ENCODE assay signal across 30 mouse cellular contexts in genomic region chr3:159348053-159348452, GRCm38 (mm10).
DNase-seq lines count a peak whose midpoint lies in the region; ATAC-seq and TF ChIP-seq lines count a peak whose summit lies in the region.
"Had no signal": no experiment of that assay in that cellular context is flagged by ENCODE, and none has a peak within 500 bp of the region (broad histone marks: within the 10 kb centered on the region; RNA-seq: fewer than 3 reads in every experiment).

No protein-coding gene starts in this region.

- ATAC-seq in forebrain, embryonic 15.5 days (replicated peaks): peak; percentile 32; the same call in 1 of the 2 replicates
- ATAC-seq: activated CD4-positive, CD25-positive, alpha-beta regulatory T cell, adult 4 months; liver, embryonic 12.5 days; liver, postnatal 0 days; midbrain, embryonic 16.5 days had no signal

- no peaks in the 10 kb centered on the region for H3K36me3 ChIP-seq in forebrain, embryonic 15.5 days
- H3K36me3 ChIP-seq in forebrain, embryonic 10.5 days (replicated peaks): no peaks in the 10 kb centered on the region
- H3K36me3 ChIP-seq: embryonic facial prominence, embryonic 12.5 days; heart, embryonic 12.5 days; hindbrain, embryonic 15.5 days; limb, embryonic 13.5 days; liver, embryonic 12.5 days; stomach, embryonic 15.5 days had no signal

- no peak for TF ChIP-seq CTCF in layer of hippocampus, adult 2 months (conservative IDR thresholded peaks at IDR 0.05)

- H3K4me3 ChIP-seq in forebrain, embryonic 15.5 days: no peak overlapping the region
- H3K4me3 ChIP-seq in forebrain, embryonic 10.5 days: no peak overlapping the region
- no peak overlapping the region for H3K4me3 ChIP-seq in layer of hippocampus, adult 2 months
- H3K4me3 ChIP-seq: embryonic facial prominence, embryonic 12.5 days; heart, embryonic 12.5 days; hindbrain, embryonic 15.5 days; limb, embryonic 13.5 days; liver, embryonic 12.5 days; stomach, embryonic 15.5 days had no signal

- no peak overlapping the region for H3K9ac ChIP-seq in forebrain, embryonic 15.5 days (replicated peaks)
- H3K9ac ChIP-seq: embryonic facial prominence, embryonic 12.5 days; heart, embryonic 12.5 days; hindbrain, embryonic 15.5 days; limb, embryonic 13.5 days; liver, embryonic 12.5 days; liver, postnatal 0 days; stomach, embryonic 15.5 days had no signal

- no peak overlapping the region for H3K27ac ChIP-seq in forebrain, embryonic 15.5 days (replicated peaks)
- no peak overlapping the region for H3K27ac ChIP-seq in forebrain, embryonic 10.5 days
- H3K27ac ChIP-seq in layer of hippocampus, adult 2 months: peak overlapping the region; percentile 72
- H3K27ac ChIP-seq: embryonic facial prominence, embryonic 12.5 days; hindbrain, embryonic 15.5 days; kidney, postnatal 0 days; limb, embryonic 13.5 days; liver, embryonic 12.5 days; stomach, embryonic 15.5 days had no signal

- H3K9me3 ChIP-seq in forebrain, embryonic 15.5 days: no peaks in the 10 kb centered on the region
- peaks cover 9% of the 10 kb centered on the region; the same call in 1 of the 2 replicates for H3K9me3 ChIP-seq in forebrain, embryonic 10.5 days
- H3K9me3 ChIP-seq: embryonic facial prominence, embryonic 12.5 days; hindbrain, embryonic 15.5 days; limb, embryonic 13.5 days; stomach, embryonic 15.5 days had no signal

- no peaks in the 10 kb centered on the region for H3K27me3 ChIP-seq in forebrain, embryonic 15.5 days
- H3K27me3 ChIP-seq in forebrain, embryonic 10.5 days (ENCODE audit: poor library complexity, severe bottlenecking): no peaks in the 10 kb centered on the region
- H3K27me3 ChIP-seq: CH12.LX; embryonic facial prominence, embryonic 12.5 days; heart, embryonic 12.5 days; hindbrain, embryonic 15.5 days; limb, embryonic 13.5 days; liver, embryonic 12.5 days; stomach, embryonic 15.5 days had no signal

- no peaks in the 10 kb centered on the region for H3K4me1 ChIP-seq in forebrain, embryonic 15.5 days
- H3K4me1 ChIP-seq in forebrain, embryonic 10.5 days: no peaks in the 10 kb centered on the region
- H3K4me1 ChIP-seq: embryonic facial prominence, embryonic 12.5 days; heart, embryonic 12.5 days; hindbrain, embryonic 15.5 days; limb, embryonic 13.5 days; liver, embryonic 12.5 days; stomach, embryonic 15.5 days had no signal

- peak; percentile 3 to 7 for DNase-seq in cerebellum, postnatal 10 days
- no peak for DNase-seq in cerebellum, postnatal 25 days
- DNase-seq in forebrain, embryonic 10.5 days (ENCODE audit: extremely low spot score, low spot score): no peak
- DNase-seq in brain, adult 2 months (ENCODE audit: low read depth, low spot score): peak; percentile 26
- peak; percentile 30 to 33 for DNase-seq in layer of hippocampus, adult 2 months (ENCODE audit: low spot score in 2 of 2)
- DNase-seq in urinary bladder, adult 2 months (ENCODE audit: low spot score): no peak
- no peak for DNase-seq in adrenal gland, adult 2 months
- DNase-seq: adrenal gland, adult 8-10 months; cerebellum, adult 11 months; cerebellum, adult 9-10 months; gastrocnemius, postnatal 36 days; heart, adult 18-20 months; kidney, adult 18-20 months; kidney, postnatal 4 days; liver, postnatal 0 days; lung, postnatal 36 days; right cerebral cortex, postnatal 25 days; thymus, postnatal 14 days had no signal

- H3K4me2 ChIP-seq in forebrain, embryonic 15.5 days (replicated peaks): no peak overlapping the region
- H3K4me2 ChIP-seq: embryonic facial prominence, embryonic 12.5 days; heart, embryonic 12.5 days; hindbrain, embryonic 15.5 days; limb, embryonic 13.5 days; liver, embryonic 12.5 days; midbrain, embryonic 11.5 days; stomach, embryonic 15.5 days had no signal

- WGBS in forebrain, embryonic 15.5 days: 59% methylated on average over 2 of the region's 2 CpGs
- 75% methylated on average over 2 of the region's 2 CpGs for WGBS in forebrain, embryonic 10.5 days

Comparison
In these comparisons a context has a peak if more than half of its experiments do, and no peak if none do; other contexts are left out.
1. DNase-seq: peak in cerebellum, postnatal 10 days (2 of 2), brain, adult 2 months (single experiment) and layer of hippocampus, adult 2 months (2 of 2); none in cerebellum, postnatal 25 days (0 of 2), forebrain, embryonic 10.5 days (single experiment), urinary bladder, adult 2 months (single experiment) and adrenal gland, adult 2 months (single experiment).